Mouse (Mus musculus): ENCODE results near the gene Zfp609.
"Not testable (repeated sequence)": the region's sequence is repeated elsewhere in the genome, so short reads cannot be mapped to it uniquely, and the experiment has no call there.

Gene Zfp609

DNA sequence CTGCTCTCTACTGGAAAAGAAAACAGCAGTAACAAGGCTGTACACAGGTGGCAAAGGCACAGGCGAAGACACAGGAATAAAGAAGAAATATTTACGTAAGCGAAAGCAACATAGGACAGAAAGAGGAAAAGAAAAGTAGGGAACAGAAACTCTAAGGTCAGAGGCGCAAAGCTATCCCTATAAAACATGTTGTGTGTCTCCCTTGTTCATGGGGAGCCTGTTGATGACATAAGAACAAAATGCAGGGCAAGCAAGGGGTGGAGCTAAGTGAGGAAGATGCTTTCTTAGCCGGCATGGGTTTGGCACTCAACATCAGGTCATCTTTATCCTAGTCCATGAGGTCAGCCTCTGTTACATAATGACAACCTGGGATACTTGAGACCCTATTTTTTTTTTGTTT is 109.2 kb downstream of the Zfp609 start:
- no peak for DNase-seq (ENCODE audit: low spot score)

DNA sequence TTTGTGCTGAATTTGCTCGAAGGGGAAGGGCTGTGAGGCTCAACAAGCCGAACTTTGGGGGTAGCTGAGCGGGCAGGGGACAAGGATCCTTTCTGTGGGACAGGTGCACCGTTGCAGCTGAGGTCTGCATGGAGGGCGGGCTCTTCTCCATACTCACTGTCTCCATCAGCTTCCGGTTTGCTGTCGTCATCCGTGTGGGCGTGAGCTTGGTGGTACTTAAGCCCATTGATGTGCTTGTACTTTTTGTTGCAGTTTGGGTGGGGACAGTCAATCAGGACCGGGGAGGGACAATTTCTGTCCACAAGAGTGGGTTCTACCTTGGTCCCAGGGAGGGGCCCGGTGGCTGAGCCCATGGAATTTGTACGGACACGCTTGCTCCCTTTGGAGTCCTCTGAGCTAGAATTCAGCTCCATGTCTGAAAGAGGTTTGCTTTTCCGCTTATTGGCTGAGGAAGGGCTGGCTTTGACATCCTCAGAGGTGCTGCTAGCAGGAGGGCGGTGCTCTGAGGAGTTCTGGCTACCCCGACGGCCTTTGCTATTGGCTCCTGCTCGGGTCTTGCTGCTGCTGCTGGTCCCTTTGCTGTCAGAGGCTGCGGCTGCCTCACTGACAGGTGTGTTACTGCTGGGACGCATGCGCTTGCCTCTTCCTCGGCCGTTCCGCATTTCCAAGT is 123.3 kb downstream of the Zfp609 start:
- no peak for DNase-seq (ENCODE audit: low spot score)

DNA sequence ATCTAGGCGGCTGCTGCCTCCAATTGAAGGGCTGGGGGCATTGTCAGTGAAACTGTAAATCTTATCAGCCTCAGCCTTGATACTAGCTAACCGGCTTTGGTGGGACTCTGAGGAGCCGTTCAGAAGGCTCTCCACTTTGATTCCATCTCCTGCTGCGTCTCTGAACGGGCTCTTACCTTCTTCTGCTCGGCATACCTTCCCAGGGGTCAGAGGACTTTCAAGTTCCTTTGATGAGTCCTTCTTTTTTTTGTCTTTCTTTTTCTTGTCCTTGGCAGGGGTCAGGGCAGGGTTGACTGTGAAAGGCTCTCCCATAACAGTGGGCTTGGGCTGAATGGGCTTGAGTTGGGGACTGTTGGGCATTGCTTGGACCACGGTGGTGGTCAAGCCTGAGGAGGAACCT is 124.1 kb downstream of the Zfp609 start:
- no peak for DNase-seq (ENCODE audit: low spot score)

DNA sequence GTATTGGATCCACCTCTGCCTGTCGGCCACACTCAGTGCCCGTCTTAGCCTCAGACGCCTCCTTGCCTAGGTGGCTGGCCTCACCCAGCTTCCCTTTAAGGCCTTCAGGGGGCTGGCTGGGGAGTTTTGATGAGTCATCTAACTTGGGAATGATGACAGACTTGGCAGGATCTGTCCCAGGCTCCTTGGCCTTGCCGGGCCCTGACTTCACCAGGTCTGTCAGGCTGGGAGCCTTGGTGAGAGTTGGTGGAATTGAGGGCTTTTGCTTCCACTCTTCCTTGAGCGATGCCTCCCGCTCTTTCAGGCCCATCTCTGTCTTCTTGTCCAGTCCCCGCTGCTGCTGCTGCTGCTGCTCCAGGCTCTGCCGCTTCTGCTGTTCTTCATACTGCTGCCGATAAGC is 125.1 kb downstream of the Zfp609 start:
- no peak for DNase-seq (ENCODE audit: low spot score)

DNA sequence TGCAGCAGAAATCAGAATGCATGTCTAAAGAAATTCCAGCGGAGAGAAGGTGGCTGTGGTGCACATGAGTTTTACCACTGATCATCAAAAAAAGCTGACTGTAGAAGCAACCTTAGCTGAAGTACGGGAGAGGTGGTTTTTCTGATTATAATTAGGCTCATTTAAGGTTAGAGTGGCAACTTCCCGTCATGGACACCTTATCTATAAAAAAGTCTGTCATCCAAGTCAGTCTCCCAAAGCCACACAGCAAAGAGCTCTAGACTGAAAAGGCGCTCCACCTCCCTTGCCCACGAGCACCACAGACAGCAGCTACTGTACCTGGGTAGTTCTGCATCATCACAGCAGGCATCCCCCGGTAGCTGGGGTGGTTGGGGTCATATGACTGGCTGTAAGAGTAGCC is 126.9 kb downstream of the Zfp609 start:
- no peak for DNase-seq (ENCODE audit: low spot score)

DNA sequence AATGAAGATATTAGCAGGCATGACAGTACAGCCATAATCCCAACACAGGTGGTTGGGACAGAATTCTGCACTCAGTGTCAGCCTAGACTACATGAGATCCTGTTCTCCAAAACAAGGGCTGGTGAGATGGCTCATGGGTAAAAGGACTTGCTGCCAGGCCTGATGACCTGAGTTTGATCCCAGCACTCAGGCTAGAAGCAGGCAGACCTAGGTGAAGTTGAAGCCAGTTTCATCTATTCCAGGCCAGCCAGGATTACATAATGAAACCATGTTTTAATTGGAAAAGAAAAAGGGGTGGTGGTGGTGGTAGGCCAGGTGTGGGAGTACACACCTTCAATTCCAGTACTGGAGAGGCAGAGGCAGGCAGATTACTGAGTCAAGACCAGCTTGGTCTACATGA is 129.4 kb downstream of the Zfp609 start:
- no peak for DNase-seq (ENCODE audit: low spot score)

DNA sequence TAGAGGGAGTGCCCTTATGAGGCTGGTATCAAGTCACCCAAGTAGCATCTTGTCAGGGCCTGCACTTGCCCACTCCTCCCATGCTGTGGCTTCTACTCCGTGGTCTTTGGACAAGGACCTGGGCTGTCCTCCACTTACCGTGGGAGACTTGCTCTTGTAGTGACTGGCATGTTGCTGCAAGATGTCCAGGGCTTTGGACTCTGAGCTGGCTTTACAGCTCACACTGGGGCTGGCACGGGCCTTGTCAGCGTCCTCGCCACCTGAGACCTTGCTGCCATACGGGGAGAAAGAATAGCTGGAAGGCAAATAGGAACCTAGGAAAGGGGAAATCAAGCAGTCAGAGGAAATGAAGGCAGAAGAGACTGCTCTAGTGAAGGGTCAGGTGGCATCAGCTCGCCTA is 130.0 kb downstream of the Zfp609 start:
- no peak for DNase-seq (ENCODE audit: low spot score)

DNA sequence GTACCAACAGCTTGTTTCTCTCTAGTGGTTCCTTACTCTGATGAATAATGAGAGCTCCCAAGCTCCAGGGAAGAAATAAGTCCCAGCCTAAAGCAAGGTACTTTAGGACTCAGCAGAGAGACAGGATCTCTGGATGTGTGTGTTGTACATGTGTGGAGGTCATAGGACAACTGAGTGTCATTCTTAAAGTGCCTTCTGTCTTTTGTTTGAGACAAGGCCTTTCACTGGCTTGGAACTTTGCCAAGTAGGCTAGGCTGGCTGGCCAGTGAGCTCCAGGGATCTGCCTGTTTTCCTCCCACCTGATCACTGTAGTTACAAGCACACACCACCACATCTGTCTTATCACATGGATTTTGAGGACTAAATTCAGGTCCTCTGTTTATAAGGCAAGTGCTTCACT is 131.0 kb downstream of the Zfp609 start:
- no peak for DNase-seq (ENCODE audit: low spot score)

DNA sequence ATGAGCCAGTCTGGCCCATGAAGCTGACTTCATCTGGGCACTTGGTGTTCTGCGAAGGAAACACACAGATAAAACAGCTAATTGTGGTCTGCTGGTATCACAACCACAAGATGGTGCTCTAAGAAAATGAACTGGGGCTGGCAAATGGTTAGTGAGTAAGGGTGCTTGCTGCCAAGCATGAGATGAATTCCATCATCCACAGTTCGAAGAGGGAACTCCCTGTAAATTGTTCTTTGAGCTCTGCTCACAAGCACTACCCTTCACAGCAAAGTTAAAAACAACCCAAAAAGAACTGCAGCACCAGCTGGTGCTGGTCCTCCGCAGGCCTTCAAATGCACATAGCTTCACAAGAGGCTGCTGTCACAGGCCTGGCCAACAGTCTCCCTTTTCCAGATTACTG is 131.7 kb downstream of the Zfp609 start:
- no peak for DNase-seq (ENCODE audit: low spot score)

DNA sequence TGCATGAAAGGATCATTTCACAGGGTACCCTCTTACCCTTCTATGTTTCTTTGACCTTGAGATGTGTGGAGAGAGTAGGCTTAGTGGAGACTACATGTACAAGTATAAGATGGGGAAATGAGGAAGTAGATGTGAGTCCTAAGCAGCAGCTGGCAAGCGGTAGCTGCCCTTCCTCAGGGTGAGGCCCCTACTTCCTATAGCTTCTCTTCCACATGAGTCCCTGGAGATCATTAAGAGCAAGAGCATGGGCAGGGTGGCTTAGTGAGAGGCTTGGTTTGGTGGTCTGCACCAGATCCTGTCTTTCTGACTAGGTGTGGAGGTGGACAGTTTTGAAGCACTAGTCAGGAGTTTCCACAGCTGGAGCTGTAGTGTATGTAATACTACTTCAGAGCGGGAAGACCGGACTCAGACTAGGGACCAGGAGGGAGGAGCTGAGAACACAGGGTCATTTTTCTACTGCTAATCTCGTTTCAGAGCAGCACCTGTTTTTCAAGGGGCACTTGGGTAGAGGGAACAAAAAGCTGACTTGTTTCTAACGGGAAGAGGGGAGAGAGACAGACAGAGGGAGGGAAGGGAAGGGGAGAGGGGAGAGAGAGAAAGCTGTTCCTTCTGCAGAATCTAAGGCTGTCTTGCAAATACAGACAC is 134.3 kb downstream of the Zfp609 start:
- DNase-seq (ENCODE audit: low spot score): no peak

DNA sequence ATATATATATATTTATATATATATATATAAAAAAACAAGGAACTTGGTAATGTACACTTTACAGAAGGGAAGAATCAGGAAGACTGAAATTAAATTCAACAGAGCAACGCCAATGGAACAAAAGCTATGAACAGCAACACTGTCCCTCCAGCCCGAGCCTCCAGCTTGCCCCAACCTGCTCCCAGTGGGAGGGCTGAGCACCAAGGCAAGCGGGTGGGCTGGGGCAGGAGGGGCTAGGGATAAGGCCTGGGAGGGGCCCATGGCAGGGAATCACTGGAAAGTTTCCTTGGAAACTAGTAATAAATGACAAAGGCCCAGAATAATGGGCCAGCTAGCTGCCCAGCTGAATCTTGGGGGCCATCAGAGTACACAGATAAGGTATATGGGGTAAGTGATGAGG is 134.9 kb downstream of the Zfp609 start:
- DNase-seq (ENCODE audit: low spot score): no peak

DNA sequence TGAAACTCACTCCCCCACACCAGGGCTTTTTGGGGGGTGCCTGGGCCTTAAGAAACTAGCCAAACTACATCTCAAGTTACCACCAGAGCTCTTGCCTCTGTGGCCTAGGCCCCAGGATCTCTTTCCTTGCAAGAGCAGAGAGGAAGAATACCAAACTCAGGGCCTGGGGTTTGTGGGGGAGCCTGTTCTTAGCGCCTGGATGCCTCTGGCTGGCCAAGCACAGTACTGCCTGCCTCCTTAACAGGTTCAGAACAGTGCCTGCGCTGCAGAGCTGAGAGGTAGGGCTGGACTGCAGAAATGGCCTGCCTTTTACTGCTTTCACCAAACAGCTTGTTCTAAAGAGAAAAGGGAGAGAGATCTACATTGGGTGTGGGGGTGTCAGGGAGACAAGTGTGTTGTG is 137.5 kb downstream of the Zfp609 start:
- not testable (repeated sequence) for DNase-seq (ENCODE audit: low spot score)

DNA sequence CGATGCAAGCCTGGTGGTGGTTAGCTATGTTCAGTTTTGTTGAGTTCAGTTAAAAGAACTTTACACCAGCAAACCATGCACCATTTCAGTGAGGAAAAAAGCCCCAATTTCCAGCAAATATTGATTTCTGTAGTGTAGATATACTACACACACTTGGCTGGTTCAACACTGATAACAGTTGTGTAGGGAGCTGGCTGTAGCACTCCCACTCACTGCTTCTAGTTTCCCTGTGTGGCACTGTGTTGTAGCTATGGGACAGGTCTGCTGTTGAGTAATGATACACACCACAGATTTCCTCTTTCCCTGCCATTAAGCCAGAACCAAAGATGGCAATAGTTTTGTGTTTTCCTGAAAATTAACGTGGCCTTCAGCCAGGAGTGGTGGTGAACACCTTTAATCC is 142.7 kb downstream of the Zfp609 start:
- DNase-seq (ENCODE audit: low spot score): no peak

DNA sequence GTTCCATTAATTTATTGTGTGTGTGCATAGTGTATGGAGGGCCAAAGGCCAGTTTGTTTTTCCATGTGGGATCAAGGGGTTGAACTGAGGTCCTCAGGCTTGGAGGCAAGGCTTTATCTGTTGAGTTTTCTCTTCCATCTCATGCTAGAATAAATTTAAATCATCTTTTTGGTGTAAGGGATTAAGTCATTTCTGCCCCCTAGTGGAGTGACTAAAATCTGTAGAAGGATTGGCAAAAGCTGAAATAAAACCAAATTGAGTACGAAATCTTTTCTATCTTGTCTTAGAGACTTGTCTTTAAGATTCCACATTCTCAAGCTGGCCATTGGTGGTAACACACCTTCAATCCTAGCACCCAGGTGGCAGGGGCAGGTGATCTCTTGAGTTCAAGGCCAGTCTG is 144.4 kb downstream of the Zfp609 start:
- DNase-seq (ENCODE audit: low spot score): no peak

DNA sequence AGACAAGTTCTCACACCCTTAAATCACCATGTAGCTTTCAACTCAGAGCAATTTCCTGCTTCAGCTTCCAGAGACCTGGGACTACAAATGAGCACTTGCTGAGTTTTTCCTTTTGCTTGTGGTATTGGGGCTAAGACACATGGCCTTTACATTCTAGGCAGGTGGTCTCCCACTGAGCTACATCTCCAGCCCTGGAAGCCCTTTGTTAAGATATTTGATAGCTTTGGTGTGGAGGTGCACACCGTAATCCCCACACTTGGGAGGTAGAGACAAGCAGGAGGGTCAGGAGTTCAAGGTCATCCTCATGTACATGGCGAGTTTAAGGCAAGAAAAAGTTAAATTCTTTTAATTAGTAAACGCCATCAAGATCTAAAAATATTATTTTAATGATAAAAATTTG is 145.2 kb downstream of the Zfp609 start:
- no peak for DNase-seq (ENCODE audit: low spot score)

DNA sequence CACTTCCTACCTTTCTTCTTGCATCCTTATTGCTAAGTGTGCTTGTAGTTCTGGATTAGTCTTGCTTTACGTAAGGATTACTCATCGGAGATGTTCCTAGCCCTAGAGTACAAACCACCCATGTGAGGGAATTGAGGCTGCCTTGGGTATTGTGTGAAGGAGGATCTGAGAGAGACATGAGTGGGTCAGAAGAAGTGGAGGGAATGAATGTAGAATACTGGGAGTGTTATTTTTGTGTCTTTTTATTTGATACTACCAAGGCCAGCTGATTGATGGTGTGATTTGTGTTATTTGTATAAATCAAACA is 145.8 kb downstream of the Zfp609 start:
- no peak for DNase-seq (ENCODE audit: low spot score)

DNA sequence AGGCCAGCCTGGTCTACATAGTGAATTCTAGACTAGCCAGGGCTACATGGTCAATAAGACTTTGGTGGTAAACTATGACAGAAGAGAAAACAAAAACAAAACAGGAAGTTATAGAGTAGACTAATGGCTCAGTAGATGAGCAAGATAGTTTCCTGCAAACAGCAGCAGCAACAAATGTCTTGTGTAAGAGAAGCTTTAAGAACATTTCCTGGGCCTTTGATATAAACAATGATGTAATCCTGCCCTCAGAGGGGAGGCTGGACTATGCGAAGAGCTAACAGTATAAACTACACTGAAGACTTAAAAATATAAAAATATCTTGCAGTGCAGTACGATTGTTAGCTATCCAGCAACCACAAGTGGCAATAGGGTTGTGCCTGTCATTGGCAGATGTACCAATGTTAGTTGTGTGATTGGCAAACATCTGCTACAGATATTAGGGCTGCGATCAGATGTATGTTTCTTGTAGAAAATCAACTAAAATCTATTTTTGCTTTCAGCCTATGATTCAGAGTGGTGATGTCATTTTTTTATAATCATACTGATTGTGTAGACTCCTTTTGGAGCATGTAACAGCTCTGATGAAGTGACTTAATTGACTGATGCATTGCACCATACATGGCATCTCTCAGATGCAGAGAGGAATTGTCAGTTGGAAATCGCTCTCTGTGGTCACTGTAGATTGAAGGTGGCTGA is 146.3 kb downstream of the Zfp609 start:
- no peak for DNase-seq (ENCODE audit: low spot score)

DNA sequence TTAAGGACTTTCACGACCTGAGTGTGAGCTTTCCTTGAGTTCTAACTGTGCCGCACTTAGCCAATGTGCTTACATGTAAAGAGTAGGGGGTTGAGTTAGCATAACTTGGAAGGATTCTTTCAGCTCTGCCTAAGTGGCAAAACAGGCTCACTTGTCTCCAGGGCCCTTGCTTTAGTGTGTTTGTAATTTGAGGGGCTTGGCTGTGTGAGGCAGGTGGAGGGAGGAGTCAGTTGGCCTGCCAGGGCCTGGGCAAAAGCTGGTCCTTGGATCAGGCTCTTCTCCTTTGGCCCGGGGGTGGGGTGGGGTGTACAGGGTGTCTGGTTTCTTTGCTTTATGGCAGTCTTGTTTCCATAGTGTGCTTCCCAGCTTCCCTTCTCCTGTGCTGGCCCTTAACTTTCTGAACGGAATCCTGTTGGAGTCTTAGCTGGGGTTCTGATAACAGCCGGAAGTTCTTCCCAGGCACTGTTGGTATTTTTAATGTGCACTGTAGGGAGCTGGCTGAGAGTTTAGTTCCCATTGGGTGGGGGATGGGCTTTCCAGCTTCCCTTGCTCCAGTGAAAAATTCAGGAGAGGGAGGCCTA is 148.1 kb downstream of the Zfp609 start:
- DNase-seq (ENCODE audit: low spot score): peak; percentile 71

DNA sequence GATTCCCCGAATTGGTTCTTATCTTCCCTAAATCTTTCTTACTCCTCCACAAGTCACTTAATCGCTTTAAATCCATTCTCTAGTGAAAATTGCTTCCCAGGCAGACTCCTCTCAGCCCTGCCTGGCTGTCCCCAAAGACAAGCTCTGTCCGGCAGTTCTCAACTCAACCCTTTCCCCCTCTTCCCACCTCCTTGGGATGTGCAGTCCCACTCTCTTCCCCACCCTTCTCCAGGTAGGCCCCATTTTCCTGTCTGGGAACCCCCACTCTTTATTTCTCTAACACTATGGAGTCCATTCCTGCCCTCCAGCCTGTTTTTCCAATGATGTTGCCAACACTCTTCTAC is 150.3 kb downstream of the Zfp609 start:
- DNase-seq (ENCODE audit: low spot score): no peak

DNA sequence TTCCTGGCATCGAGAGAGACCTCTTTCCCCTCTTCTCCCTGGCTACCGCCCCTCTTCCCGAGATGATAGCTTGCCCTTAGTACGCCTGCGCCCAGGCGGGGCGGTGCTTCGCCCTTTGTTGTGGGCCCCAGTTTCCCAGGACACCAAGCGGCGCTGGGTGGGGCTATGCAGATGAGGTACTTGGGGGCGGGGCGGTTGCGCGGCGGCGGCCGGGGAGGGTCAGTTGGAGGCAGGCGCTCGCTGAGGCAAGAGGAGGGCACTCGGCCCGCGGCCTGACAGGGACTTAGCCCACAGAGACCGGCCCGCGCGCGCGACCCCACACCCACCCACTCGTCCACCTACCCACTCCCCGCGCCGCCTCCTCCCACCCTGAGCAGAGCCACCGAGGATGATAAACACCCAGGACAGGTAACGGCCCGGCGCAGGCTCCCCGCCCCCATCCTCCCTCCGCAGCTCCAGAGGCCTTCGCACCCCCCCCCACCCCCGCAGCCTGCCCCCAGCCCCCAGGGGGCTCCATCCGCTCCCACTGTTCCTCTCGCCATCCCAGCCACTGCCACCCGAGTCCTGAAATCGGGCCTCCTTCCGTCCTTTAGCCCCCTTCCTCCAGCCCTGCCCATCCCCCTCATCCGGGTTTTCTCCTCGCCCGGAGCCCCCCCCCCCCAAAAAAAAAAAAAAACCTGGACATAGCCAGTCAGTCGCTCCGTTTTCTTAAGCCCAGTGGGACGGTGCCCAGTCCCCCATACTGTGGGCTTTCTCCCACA is 150.8 kb downstream of the Zfp609 start:
- DNase-seq (ENCODE audit: low spot score): peak; percentile 98

DNA sequence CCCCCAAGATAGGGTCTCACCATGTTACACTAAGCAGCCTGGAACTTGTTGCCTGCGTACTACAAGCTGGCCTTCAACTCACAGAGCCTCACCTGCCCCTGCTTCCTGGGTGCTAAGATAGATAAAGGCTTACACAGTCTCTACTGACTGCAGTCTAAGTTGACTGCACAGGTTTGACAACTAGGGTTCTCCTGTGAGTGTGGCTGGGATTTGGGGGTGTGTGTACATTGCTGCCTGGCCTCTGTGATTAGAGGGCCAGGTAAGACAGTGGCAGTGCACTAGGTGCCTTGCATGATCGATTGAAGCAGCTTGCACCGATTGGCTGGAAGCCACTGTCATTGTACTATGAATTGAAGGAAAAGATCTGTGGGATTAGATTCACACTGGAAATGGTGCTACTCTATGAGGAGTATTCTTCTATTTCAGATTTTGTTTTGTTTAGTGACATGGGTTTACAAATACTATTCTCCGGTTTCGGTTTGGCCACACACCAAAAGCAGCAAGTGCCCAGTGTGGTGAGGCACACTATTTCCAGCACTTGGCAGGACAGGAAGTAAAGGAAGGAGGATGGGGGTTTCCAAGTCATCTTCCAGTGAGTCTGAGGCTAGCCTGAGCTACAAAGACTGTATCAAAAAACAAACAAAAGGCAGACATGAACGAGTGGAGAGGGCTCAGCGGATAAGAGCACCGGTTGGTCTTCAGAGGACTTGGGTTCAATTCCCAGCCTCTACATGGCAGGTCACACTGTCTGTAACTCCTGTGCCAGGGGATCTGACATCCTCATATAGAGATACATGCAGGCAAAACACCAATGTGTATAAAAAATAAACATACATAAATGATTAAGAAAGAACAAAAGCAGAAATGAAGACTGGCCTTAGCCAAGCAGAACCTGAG is 151.7 kb downstream of the Zfp609 start:
- no peak for DNase-seq (ENCODE audit: low spot score)

DNA sequence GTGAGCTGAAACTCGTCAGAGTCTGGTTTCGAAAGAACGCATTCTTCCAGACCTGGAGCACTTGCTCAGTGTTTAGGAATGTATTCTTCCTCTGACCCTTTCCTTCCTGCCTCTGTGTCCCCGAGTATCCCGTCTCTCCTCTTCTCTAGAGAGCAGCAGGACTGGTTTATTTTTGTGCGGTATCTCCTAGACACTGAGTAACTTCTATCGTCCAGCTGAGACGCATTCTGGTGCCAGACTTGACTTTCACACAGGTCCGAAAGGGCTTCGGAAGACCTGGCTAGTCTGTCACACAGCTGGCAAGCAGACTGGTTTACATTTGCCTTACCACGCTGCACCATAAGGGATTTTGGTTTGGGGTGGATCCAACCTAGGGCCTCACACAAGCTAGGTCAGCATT is 154.4 kb downstream of the Zfp609 start:
- DNase-seq (ENCODE audit: low spot score): no peak

All from yolk sac, embryonic 10.5 days (tissue).